Mouse (Mus musculus): ENCODE data around the gene Rhag.

Rhag gene

DNA sequence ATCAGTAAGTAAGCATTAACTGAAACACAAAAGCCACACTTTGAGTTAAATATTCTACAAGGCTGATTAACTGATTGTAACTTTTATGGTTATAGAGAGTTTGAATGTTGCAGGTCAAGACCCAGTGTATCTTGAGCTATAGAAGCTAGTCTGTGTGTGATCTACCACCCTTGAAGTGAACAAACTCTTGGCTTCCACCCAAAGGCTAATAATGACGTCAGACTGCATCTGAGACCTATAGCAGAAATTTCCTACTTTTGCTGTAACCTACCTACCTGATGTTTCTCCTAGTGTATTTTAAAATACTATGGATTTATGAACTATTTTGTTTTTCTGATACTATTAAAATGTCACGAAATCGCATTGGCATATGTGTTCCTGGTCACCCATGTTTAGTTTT, 63.8 kb downstream of the Rhag start:
- no peak for DNase-seq (ENCODE audit: low spot score)

DNA sequence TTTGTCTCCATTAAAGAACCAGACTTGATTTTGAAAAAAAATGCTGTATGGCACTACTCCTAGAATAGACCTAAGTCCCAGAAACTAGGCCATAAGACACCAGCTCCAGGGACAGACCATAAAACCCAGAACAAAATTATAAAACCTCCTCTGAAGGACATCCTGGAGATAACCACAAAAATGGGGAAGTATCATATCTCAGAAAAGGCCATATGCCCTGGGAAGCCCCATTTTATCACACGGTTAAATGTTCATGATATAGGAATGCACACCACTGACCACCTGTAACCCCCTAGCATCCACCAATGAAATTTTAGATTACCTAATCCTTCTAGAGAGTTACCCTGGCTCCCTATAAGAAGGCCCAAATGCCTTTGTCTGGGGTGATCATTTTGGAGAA, 64.6 kb downstream of the Rhag start:
- DNase-seq (ENCODE audit: low spot score), result no peak

DNA sequence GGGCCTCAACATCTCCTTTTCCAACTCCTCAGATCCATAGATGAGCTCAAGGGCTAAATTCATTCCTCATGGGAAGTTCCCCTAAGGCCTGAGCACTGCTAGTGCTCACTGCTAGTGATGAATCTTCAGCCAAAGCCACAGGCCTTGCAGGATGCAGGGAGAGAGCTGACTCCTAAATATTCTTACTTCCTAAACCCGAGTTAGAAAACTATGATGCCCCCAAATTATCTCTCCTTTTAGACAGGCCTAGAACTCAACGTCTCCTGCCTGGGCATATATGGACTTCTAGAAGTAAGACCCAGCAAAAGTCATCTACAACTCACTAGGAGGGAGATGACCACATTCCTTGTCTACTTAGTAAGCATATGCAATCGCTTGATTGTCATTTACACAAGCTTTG, 66.8 kb downstream of the Rhag start:
- no peak for DNase-seq (ENCODE audit: low spot score)

DNA sequence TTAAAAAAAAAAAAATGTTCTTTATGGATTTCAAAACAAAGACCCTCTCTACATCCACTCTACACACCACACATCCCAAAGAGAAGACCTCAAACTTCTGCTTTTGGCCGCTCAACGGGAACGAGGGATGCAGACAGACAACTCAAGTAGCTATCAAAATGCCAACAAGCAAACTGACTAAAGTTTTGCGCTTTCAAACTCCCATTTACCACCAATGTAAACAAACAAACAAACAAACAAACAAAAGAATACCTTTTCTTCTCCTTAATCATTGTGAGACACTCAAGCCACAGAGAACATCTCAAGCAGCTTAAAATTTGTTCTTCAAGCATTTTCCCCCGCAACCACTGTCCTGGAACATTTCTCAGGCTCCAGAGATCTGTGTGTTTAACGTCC, 68.6 kb downstream of the Rhag start:
- DNase-seq (ENCODE audit: low spot score), result no peak

DNA sequence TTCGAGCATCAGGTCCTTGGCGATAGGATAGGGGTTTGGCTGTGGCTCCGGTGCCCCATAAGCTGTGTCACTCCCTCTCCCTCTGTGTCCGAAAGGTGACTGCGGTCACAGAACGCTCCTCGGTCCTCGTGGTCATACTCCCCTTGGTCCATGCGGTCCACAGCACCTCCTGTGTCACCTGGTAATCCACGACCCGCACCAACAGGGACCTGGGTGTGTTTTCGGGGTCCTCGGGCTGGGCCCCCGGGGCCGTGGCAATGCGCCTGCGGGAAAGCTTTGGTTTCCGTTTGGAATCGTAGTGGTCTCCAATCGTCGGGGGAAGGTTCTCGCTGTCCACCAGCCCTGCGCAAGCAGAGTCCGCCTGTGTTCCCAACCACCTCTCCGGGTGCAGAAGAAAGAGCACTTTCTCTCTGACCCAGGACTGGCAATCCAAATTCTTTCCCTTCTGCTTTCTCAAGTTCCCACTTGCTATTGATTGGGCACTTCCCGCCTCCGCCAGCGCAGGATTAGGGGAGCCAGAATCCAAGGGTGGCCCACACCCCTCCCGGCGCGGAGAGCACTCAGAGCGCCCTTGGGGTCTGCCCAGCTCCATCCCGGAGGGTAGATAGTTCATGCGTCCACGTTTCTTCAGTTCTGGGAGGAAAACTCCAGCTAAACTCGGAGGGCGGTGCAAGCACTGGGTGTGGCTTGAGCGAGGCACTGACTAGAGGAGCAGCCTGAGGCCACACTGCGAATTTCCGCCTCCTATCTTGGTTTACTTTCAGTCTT, 69.2 kb downstream of the Rhag start, which contains the start of gene 9130008F23Rik:
Gene 9130008F23Rik (minus strand): TSS at position 636 of the 768 bp plus-strand sequence.
- peak; percentile 78 for DNase-seq (ENCODE audit: low spot score)

DNA sequence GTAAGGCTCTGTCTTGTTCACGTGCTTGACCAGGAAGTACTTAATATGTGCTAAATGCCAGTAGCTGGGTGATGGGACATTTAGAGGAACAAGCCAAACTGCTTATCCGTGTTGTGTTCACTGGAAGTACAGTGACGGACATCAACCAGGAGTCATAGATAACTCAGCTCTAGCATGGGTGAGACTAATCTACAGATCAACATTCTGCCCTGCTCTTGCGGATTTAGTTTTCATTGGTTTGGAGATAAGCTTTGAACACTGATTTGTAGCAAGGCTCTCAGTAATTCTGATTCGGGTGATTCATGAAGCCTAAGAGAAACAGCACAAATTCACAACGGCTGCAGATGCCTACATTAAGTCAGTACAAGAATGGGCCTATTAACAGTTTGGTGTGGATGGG, 71.2 kb downstream of the Rhag start:
- no peak for DNase-seq (ENCODE audit: low spot score)

DNA sequence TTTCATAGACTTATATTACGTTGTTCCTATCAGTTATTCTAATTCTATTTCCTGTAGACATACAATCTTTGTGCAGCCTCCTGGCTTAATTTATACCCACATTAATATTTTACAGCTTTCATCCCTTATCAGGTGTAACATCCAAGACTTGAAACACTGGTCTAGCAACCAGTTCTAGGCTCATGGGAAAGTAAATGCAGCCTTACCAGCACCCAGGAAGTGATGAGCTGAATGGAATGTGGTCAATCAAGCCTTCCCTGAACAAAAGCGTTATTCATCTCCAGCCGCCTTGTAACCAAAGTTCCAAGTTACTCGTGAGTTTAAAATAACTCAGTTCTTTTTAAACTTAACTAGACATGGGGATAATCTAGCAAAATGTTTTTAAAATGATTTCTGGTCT, 74.2 kb downstream of the Rhag start:
- no peak for DNase-seq (ENCODE audit: low spot score)

DNA sequence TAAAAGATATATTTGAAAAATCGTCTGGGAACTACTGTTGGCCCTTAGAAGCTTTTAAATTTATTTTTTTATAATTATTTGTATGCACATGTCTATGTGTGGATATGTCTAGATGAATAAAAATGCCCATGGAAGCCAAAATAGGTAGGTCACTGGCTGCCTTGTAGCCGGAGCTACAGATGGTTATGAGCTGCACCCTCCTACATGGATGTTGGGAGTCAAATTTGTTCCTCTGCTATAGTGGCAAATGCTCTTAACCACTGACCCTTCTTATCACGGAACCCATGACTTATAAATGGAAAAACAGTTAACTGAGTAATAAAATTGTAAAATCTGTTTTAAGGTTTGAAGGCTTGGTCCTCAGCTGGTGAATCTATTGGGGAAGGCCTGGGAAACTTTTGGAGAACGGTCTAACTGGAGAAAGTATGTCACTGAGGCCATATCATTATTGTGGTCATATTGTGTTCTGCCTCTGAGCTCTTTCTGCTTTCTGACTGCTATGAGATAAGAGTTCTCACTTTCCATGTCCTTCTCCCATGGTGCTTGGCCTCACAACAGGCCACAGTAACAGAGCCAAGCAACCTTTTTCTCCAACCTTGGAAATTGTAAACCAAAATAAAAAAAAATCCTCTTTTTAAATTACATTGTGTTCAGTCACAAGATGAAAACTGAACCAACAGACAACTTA, 77.1 kb downstream of the Rhag start:
- DNase-seq (ENCODE audit: low spot score), result no peak
